ENCODE assay signal across 13 mouse cellular contexts in genomic region chr9:19694898-19695379, GRCm38 (mm10). TPM values are rescaled to one million over a fixed set of nuclear protein-coding genes. Genes with fewer than 3 reads are reported as not detected.
"Had no signal": no experiment of that assay in that cellular context is flagged by ENCODE, and none has a peak within 500 bp of the region (broad histone marks: within the 10 kb centered on the region; RNA-seq: fewer than 3 reads in every experiment).

No protein-coding gene starts in this region.

RNA-seq across cellular contexts. Expression of gene Olfr857, which starts 14.3 kb away (rescaled TPM):
- total RNA-seq: neutrophil, adult 5-6 weeks had no signal
- polyA plus RNA-seq: neural tube, embryonic 13.5 days; neural tube, embryonic 14.5 days; neural tube, embryonic 15.5 days; small intestine, adult 2 months; spleen, adult 2 months; stomach, embryonic 14.5 days; stomach, embryonic 15.5 days; stomach, embryonic 16.5 days; stomach, postnatal 0 days; testis, adult 2 months; thymus, adult 2 months; thymus, postnatal 0 days had no signal
